Mouse (Mus musculus) heart, embryonic 13.5 days (tissue): ENCODE data around the gene Bzw2. TPM values are rescaled to one million over a fixed set of nuclear protein-coding genes. Genes with fewer than 3 reads are reported as not detected.

Source experiments
- ATAC-seq: fragments of 200-750 bp; cut with Nextera tagmentation; 2 replicates; pipeline ENCODE4 v1.8.0; 2017; ENCODE audit warnings: moderate TSS enrichment; ENCODE audit not compliant: insufficient number of reproducible peaks, low FRiP score, low TSS enrichment; ENCODE audit errors: extremely low read depth
- H3K27ac ChIP-seq: fragments of 300-500 bp; sonication (generic); replicated peaks from 2 replicates; pipeline ENCODE4 v1.5.1; 2015; ENCODE audit warnings: moderate library complexity, mild to moderate bottlenecking, inconsistent platforms
- H3K27me3 ChIP-seq: fragments of 300-500 bp; sonication (generic); replicated peaks from 2 replicates; pipeline ENCODE4 v1.6.1; 2015; ENCODE audit warnings: mild to moderate bottlenecking, inconsistent platforms
- H3K36me3 ChIP-seq: fragments of 300-500 bp; sonication (generic); 2 replicates; pipeline ENCODE4 v1.6.1; 2015; ENCODE audit warnings: mild to moderate bottlenecking, inconsistent platforms
- H3K4me1 ChIP-seq: fragments of 300-500 bp; sonication (generic); 2 replicates; pipeline ENCODE4 v1.6.1; 2015; ENCODE audit warnings: inconsistent platforms
- H3K4me2 ChIP-seq: fragments of 300-500 bp; sonication (generic); 2 replicates; pipeline ENCODE4 v1.6.1; 2015; ENCODE audit warnings: inconsistent platforms, mild to moderate bottlenecking, moderate library complexity
- H3K4me3 ChIP-seq: fragments of 300-500 bp; sonication (generic); 2 replicates; pipeline ENCODE4 v1.5.1; 2015; ENCODE audit warnings: moderate library complexity, mild to moderate bottlenecking, inconsistent platforms
- H3K9ac ChIP-seq: fragments of 300-500 bp; sonication (generic); 2 replicates; pipeline ENCODE4 v1.6.1; 2015; ENCODE audit warnings: inconsistent platforms, mild to moderate bottlenecking, moderate library complexity
- H3K9me3 ChIP-seq: fragments of 300-500 bp; sonication (generic); 2 replicates; pipeline ENCODE4 v1.6.1; 2016; ENCODE audit warnings: inconsistent platforms
- WGBS: fragments of 180-500 bp; shearing (Covaris S2); methylation state at CpG from one replicate; pipeline ENCODE4 v1.1.7; 2015; ENCODE audit warnings: mixed read lengths; 5-methylcytosine and 5-hydroxymethylcytosine counted together
- polyA plus RNA-seq: library from polyadenylated mRNA; unstranded; fragments of >200 nt; fragmentation: Nextera tagmentation; extraction: Ambion mirVana; gene quantifications from 2 replicates; pipeline ENCODE4 v1.2.1, GENCODE M21; 2015

The Bzw2 gene
- polyA plus RNA-seq, 1 experiment from 2014 or later: 202 TPM

DNA sequence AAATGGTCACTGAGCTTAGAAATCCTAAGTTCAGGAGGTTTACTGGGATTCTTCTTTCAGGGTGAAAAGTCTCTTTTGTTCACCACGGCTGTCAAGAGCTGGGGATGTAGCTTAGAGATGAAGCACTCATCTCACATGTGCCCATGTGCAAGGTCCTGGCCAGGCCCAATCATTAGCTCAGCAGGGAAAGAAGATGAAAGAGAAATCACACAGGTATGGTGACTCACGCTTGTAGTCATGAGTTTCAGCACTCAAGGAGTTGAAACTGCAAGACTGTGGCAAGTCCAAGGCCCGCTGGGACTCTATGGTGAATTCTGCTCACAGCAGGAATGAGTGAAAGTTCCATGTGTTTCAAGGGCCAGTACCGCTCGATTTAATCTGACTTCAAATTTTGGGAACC is 23.8 kb downstream of the Bzw2 start:
- H3K4me3 ChIP-seq: no peak overlapping the region
- 88% methylated on average over 5 of the region's 5 CpGs for WGBS
- H3K9ac ChIP-seq: no peak overlapping the region
- no peak overlapping the region for H3K4me2 ChIP-seq
- no peaks in the 10 kb centered on the region for H3K9me3 ChIP-seq
- H3K27ac ChIP-seq: peak overlapping the region; percentile 24
- ATAC-seq: no peak
- peaks cover 40% of the 10 kb centered on the region for H3K4me1 ChIP-seq
- H3K27me3 ChIP-seq: no peaks in the 10 kb centered on the region
- peaks cover 52% of the 10 kb centered on the region for H3K36me3 ChIP-seq

DNA sequence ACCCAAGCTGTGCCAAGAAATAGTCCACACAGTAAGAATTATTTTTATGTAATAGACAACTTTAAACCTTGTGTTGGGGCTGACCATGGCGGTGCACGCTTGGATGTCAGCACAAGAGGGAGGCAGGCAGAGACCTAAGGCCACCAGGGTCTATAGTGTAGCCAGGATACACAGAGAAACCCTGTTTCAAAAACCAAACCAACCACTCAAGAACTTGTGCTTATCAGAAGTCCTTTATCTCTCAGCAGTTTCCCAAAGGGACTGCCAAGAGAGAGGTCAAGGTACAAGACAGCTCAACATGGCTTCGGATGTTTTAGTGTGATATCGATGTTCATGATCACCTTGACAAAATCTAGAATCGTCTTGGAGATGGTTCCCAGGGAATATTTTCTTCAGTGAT is 24.3 kb downstream of the Bzw2 start:
- H3K27me3 ChIP-seq: no peaks in the 10 kb centered on the region
- H3K27ac ChIP-seq: no peak overlapping the region
- peaks cover 57% of the 10 kb centered on the region for H3K36me3 ChIP-seq
- H3K4me1 ChIP-seq: peaks cover 40% of the 10 kb centered on the region
- ATAC-seq: no peak
- H3K4me3 ChIP-seq: no peak overlapping the region
- H3K4me2 ChIP-seq: no peak overlapping the region
- 74% methylated on average over 5 of the region's 5 CpGs for WGBS
- H3K9me3 ChIP-seq: no peaks in the 10 kb centered on the region
- no peak overlapping the region for H3K9ac ChIP-seq

DNA sequence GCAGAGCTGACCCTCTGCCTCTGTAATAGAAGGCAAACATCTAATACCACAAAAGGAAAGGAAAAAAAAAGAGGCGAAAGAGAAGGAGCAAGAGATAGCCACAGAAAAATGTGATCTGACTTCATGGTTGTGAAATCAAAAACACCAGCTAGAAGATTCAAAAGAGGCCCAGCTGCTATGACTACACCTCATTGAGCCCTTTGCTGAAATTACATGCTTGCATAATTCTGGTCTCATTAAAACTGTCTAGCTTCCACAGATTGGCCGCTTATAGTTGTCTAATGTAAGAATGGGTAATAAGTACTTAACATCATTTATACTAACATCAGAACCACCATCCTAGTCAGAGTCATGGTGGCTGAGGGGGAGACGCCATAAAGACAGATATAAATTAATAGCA is 25.2 kb downstream of the Bzw2 start:
- WGBS: 83% methylated on average over 3 of the region's 3 CpGs
- no peak for ATAC-seq
- Histone ChIP-seq H3K9ac (no peak overlapping the region), H3K4me3 (no peak overlapping the region), H3K27me3 (no peaks in the 10 kb centered on the region), H3K4me1 (peaks cover 33% of the 10 kb centered on the region), H3K4me2 (no peak overlapping the region), H3K27ac (no peak overlapping the region), H3K9me3 (no peaks in the 10 kb centered on the region), H3K36me3 (peaks cover 61% of the 10 kb centered on the region)

DNA sequence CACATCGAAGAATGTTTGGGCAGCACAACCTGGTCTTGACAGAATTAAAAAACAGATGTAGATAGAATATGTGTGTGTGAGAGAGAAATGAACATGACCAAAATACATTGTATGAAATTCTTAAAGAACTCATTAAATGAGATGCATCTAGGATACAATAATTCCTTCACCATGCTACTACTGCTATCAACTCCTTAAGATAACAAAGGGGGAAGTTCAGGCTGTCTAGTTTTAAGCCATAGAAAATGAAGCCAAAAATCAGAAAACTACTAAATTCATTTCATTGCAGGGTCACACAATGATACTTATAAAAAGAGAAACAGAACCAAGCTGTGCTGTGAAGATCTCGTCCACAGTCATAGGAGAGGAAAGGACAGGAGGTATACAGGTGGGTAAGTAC is 25.6 kb downstream of the Bzw2 start:
- Histone ChIP-seq H3K9ac (no peak overlapping the region), H3K4me3 (no peak overlapping the region), H3K27ac (no peak overlapping the region), H3K4me1 (peaks cover 28% of the 10 kb centered on the region), H3K4me2 (no peak overlapping the region), H3K9me3 (no peaks in the 10 kb centered on the region), H3K27me3 (no peaks in the 10 kb centered on the region), H3K36me3 (peaks cover 64% of the 10 kb centered on the region)
- ATAC-seq: no peak
- 81% methylated on average over 2 of the region's 2 CpGs for WGBS

DNA sequence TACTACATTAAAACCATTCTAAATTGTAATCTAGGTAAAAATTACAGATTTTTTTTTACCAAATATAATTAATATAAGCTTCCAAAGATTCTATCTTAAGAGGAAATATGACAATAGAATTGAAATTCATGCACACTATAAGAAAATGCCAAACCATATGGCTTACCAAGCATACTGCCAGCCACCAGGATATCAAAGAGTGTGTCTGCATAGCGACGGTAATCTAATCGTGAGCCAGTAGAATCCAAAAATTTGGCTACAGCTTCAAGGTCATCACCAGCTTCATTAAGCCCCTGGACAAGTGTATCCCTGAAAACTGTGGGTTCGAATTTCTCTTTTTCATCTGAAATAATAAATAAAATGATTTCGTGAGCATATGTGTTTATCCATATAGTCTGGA is 28.1 kb downstream of the Bzw2 start:
- peaks cover 13% of the 10 kb centered on the region for H3K4me1 ChIP-seq
- H3K4me3 ChIP-seq: no peak overlapping the region
- ATAC-seq: no peak
- no peaks in the 10 kb centered on the region for H3K27me3 ChIP-seq
- H3K4me2 ChIP-seq: no peak overlapping the region
- H3K27ac ChIP-seq: no peak overlapping the region
- H3K9me3 ChIP-seq: no peaks in the 10 kb centered on the region
- no peak overlapping the region for H3K9ac ChIP-seq
- WGBS: 86% methylated on average over 5 of the region's 5 CpGs
- peaks cover 72% of the 10 kb centered on the region for H3K36me3 ChIP-seq

DNA sequence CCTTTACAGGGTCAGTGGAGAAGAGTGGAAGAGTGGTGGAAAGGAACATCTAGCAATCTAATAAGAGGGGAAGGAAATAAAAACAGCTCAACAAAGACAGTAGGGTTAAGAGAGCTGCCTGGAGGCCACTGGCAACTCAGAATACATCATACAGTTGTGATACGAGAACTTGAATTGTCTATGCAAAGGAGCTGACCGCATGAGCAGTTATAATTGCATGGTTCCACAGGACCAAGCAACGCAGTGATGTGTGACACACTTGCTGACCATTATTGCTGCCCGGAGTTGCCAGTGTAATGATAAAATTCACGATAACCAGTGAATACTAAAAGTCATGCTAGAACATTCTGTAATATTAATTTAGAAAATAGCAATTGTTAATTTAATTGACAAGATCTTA is 31.8 kb downstream of the Bzw2 start:
- peaks cover 79% of the 10 kb centered on the region for H3K36me3 ChIP-seq
- H3K9me3 ChIP-seq: no peaks in the 10 kb centered on the region

DNA sequence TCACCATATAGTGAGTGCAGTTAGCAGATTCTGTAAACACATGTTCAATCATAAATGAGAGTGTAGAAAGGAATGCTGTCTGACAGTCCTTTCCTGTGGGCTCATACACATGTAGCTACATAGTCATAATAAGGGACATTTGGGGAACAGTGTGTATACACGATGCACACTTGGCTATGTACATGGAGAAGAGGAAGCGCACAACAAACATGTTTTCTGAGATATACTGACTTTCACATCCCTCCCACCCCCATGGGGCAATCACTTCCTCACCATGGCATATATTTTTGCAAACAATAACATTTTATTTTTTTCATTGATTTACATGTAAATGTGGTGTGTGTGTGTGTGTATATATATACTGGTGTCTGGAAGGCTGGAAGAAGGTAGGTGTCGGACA is 38.6 kb downstream of the Bzw2 start:
- Histone ChIP-seq H3K27me3 (no peaks in the 10 kb centered on the region), H3K9ac (no peak overlapping the region), H3K9me3 (no peaks in the 10 kb centered on the region), H3K4me3 (no peak overlapping the region), H3K27ac (no peak overlapping the region), H3K36me3 (peaks cover 96% of the 10 kb centered on the region), H3K4me1 (no peaks in the 10 kb centered on the region), H3K4me2 (no peak overlapping the region)
- 84% methylated on average over 3 of the region's 3 CpGs for WGBS
- ATAC-seq: no peak

More for the DNA sequence above, 31.8 kb downstream of the Bzw2 start:
- Histone ChIP-seq H3K4me2 (no peak overlapping the region), H3K4me1 (no peaks in the 10 kb centered on the region), H3K9ac (no peak overlapping the region), H3K27ac (no peak overlapping the region), H3K4me3 (no peak overlapping the region), H3K27me3 (no peaks in the 10 kb centered on the region)
- no peak for ATAC-seq
- WGBS: 93% methylated on average over 5 of the region's 5 CpGs

DNA sequence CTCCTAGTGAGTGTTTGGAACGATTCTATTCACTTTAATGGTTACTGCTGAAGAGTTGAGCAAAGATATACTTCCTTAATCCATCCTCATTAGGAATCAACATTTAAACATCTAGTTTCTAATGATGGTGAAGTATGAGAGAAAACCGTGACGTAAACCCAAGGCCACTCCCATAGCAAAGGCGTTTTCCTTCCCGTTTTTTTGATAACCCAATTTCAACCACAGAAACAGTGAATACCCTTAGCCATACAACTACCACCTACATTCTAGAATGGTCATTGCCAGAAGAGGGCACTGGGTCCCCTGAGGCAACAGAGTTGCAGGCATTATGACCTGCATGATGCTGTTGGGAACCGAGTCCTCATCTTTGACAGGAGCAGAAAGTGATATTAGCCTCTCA is 40.7 kb downstream of the Bzw2 start:
- H3K4me3 ChIP-seq: no peak overlapping the region
- H3K9me3 ChIP-seq: no peaks in the 10 kb centered on the region
- no peaks in the 10 kb centered on the region for H3K27me3 ChIP-seq
- no peak overlapping the region for H3K9ac ChIP-seq
- 89% methylated on average over 6 of the region's 6 CpGs for WGBS
- no peak overlapping the region for H3K27ac ChIP-seq
- H3K4me1 ChIP-seq: no peaks in the 10 kb centered on the region
- ATAC-seq: no peak
- H3K4me2 ChIP-seq: no peak overlapping the region
- H3K36me3 ChIP-seq: peaks cover 95% of the 10 kb centered on the region

DNA sequence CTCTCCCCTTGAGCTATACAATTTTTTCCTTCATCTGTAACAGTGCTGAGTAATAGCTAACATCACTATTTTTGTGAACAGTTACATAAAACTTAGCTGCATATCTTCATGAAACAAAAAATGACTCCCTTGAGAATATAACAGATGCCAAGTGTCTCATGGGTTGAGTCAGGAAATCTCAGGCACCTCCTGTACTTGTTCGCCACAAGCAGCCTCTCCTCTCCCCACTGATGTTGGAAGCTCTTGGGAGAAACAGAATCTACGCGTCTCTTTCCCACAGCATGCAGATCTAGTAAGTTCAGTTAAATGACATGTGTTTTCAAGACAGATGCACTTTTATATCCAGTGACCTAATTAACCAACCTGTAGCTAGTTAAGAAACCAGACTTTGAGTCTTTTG is 45.8 kb downstream of the Bzw2 start:
- no peak overlapping the region for H3K4me2 ChIP-seq
- no peaks in the 10 kb centered on the region for H3K9me3 ChIP-seq
- no peak overlapping the region for H3K4me3 ChIP-seq
- 94% methylated on average over 3 of the region's 3 CpGs for WGBS
- no peaks in the 10 kb centered on the region for H3K4me1 ChIP-seq
- H3K36me3 ChIP-seq: peaks cover 95% of the 10 kb centered on the region
- H3K27me3 ChIP-seq: no peaks in the 10 kb centered on the region
- no peak for ATAC-seq
- no peak overlapping the region for H3K27ac ChIP-seq
- no peak overlapping the region for H3K9ac ChIP-seq

DNA sequence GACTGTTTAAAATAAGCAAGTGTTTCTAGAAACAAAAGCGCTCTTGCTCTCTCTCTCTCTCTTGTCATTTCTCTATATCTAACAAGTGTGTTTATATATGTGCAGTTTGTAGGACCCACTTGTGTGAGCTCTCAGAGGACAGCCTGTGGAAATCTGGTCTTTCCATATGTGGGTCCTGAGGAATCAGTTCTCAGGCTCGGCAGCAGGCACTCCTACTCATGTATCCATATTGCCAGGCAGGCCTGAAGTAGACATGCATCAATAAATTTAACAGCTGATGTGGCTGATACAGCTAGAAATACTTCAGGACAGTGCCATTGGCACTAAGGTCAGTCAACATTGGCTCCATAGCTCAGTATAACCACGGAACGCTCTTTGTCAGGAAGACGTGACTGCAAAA is 46.8 kb downstream of the Bzw2 start:
- Histone ChIP-seq H3K4me3 (no peak overlapping the region), H3K9ac (no peak overlapping the region), H3K27ac (no peak overlapping the region), H3K4me2 (no peak overlapping the region), H3K27me3 (no peaks in the 10 kb centered on the region), H3K4me1 (no peaks in the 10 kb centered on the region), H3K36me3 (peaks cover 90% of the 10 kb centered on the region), H3K9me3 (no peaks in the 10 kb centered on the region)
- WGBS: 88% methylated on average over 5 of the region's 5 CpGs
- no peak for ATAC-seq

DNA sequence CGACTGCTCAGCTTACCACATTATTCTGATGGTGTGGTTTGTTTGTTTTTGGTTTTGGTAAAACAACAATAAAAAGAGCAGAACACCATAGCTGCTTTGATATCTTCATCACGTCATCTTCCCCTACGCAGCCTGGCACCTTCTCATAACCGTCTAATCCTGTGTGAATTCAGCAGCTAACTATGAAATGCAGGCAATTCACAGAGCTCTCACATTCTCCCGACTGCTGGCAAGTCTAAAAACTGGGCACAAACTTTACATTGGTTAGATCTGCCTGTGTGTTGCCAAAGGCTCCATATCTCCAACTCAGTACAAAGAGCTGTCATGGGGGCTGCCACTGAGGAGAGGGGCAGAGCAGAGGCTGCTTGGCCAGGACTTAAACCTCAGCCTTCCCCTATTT is 47.4 kb downstream of the Bzw2 start:
- Histone ChIP-seq H3K4me3 (no peak overlapping the region), H3K9ac (no peak overlapping the region), H3K36me3 (peaks cover 87% of the 10 kb centered on the region), H3K27ac (no peak overlapping the region), H3K4me1 (no peaks in the 10 kb centered on the region), H3K27me3 (no peaks in the 10 kb centered on the region), H3K4me2 (no peak overlapping the region), H3K9me3 (no peaks in the 10 kb centered on the region)
- 84% methylated on average over 5 of the region's 5 CpGs for WGBS
- no peak for ATAC-seq

DNA sequence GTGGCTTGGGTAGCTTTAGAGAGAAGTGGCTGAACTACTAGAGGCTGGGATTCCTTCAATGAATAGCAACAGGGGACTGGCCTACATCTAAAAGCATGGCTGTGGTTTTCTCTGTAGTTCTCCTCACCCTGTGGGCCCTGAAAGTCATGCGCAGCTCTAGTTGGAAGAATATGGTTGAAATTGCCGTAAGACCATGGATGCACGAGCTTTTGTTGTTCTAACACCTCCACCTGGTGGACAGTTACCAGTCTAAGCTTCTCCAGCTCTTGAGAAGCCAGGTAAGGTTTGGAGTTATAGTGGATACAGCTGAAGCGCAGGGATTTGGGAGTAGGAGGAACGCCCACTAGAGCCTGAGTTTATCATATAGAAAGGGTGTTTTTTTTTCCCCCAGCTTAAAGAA is 49.4 kb downstream of the Bzw2 start:
- H3K9me3 ChIP-seq: no peaks in the 10 kb centered on the region
- no peak overlapping the region for H3K4me2 ChIP-seq
- H3K9ac ChIP-seq: no peak overlapping the region
- H3K4me1 ChIP-seq: no peaks in the 10 kb centered on the region
- no peaks in the 10 kb centered on the region for H3K27me3 ChIP-seq
- H3K4me3 ChIP-seq: no peak overlapping the region
- no peak overlapping the region for H3K27ac ChIP-seq
- WGBS: 91% methylated on average over 5 of the region's 5 CpGs
- peaks cover 81% of the 10 kb centered on the region for H3K36me3 ChIP-seq
- no peak for ATAC-seq

DNA sequence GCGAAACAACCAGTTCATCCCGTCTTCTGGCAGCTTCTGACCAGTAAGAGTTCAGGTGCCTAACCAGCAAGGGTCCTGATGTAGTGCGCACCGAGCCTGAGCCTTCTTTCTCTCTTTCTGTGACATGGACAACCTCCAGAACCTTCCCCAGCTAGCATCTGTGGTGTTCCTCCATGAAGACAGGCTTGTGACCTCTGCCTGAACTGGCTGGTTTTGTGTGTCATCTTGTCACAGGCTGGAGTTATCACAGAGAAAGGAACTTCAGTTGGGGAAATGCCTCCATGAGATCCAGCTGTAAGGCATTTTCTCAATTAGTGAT is 54.3 kb downstream of the Bzw2 start:
- no peak overlapping the region for H3K9ac ChIP-seq
- ATAC-seq: no peak
- no peak overlapping the region for H3K4me2 ChIP-seq
- no peaks in the 10 kb centered on the region for H3K27me3 ChIP-seq
- no peak overlapping the region for H3K4me3 ChIP-seq
- no peaks in the 10 kb centered on the region; the same call in 1 of the 2 replicates for H3K9me3 ChIP-seq
- H3K27ac ChIP-seq: no peak overlapping the region
- WGBS: 87% methylated on average over 4 of the region's 4 CpGs
- no peaks in the 10 kb centered on the region for H3K4me1 ChIP-seq
- peaks cover 58% of the 10 kb centered on the region for H3K36me3 ChIP-seq
